ENCODE assay signal across 16 mouse cellular contexts in genomic region chr14:22745263-22745881, GRCm38 (mm10).
DNase-seq lines count a peak whose midpoint lies in the region; ATAC-seq and TF ChIP-seq lines count a peak whose summit lies in the region.
"Had no signal": no experiment of that assay in that cellular context is flagged by ENCODE, and none has a peak within 500 bp of the region (broad histone marks: within the 10 kb centered on the region; RNA-seq: fewer than 3 reads in every experiment).

No protein-coding gene starts in this region.

- H3K4me3 ChIP-seq in lung, embryonic 16.5 days (ENCODE audit: low read length), result no peak overlapping the region
- H3K4me3 ChIP-seq in lung, adult 2 months (replicated peaks; ENCODE audit: extremely low read depth, low read depth, low read length), result no peak overlapping the region
- H3K4me3 ChIP-seq in forebrain, embryonic 11.5 days (ENCODE audit: low read depth, low read length), result no peak overlapping the region
- no peak overlapping the region for H3K4me3 ChIP-seq in hindbrain, embryonic 14.5 days (replicated peaks; ENCODE audit: low read length)
- H3K4me3 ChIP-seq: heart, adult 2 months had no signal

- peak overlapping the region; percentile 86 for H3K27ac ChIP-seq in lung, embryonic 16.5 days (ENCODE audit: low read length)
- H3K27ac ChIP-seq in forebrain, embryonic 11.5 days (ENCODE audit: low read depth, low read length), result no peak overlapping the region
- peak overlapping the region; percentile 50; the same call in 1 of the 2 replicates for H3K27ac ChIP-seq in hindbrain, embryonic 14.5 days

- peak; percentile 15 for DNase-seq in embryo, embryonic 11 days
- DNase-seq in embryo, embryonic 9.5 days (ENCODE audit: extremely low spot score), result no peak
- DNase-seq in lung, adult 2 months, result no peak
- DNase-seq in forebrain, embryonic 11.5 days (ENCODE audit: low spot score), result no peak
- no peak for DNase-seq in hindbrain, embryonic 14.5 days (ENCODE audit: low spot score)
- DNase-seq in spleen, postnatal 14 days (ENCODE audit: low spot score in 2 of 2), result no peak
- DNase-seq in kidney, adult 8-10 months, result no peak
- DNase-seq: adrenal gland, postnatal 10 days; cerebellum, adult 9-10 months; gastrocnemius, postnatal 10 days; heart, adult 2 months; heart, postnatal 10 days had no signal

- 47% methylated on average over 1 of the region's 1 CpGs for WGBS in lung, embryonic 16.5 days
- whole genome bisulfite sequencing in lung, adult 2 months, result 67% methylated on average over 1 of the region's 1 CpGs
- WGBS in forebrain, embryonic 11.5 days, result 24% methylated on average over 1 of the region's 1 CpGs
- 34% methylated on average over 1 of the region's 1 CpGs for WGBS in hindbrain, embryonic 14.5 days

- no peaks in the 10 kb centered on the region for H3K9me3 ChIP-seq in lung, embryonic 16.5 days (ENCODE audit: control insufficient read depth, low read length)
- H3K9me3 ChIP-seq in forebrain, embryonic 11.5 days (ENCODE audit: control insufficient read depth, low read length), result no peaks in the 10 kb centered on the region
- no peaks in the 10 kb centered on the region for H3K9me3 ChIP-seq in hindbrain, embryonic 14.5 days (ENCODE audit: control insufficient read depth, low read length)

- H3K4me1 ChIP-seq in lung, embryonic 16.5 days (replicated peaks; ENCODE audit: control insufficient read depth, insufficient read depth, low read length), result peaks cover 18% of the 10 kb centered on the region
- H3K4me1 ChIP-seq in lung, adult 2 months (ENCODE audit: control insufficient read depth, insufficient read depth, low read length), result peaks cover under 1% of the 10 kb centered on the region
- H3K4me1 ChIP-seq in forebrain, embryonic 11.5 days (replicated peaks; ENCODE audit: control insufficient read depth, insufficient read depth, low read length), result no peaks in the 10 kb centered on the region; the same call in 1 of the 2 replicates
- H3K4me1 ChIP-seq in hindbrain, embryonic 14.5 days (replicated peaks; ENCODE audit: control insufficient read depth, insufficient read depth, low read length), result peaks cover 18% of the 10 kb centered on the region

- TF ChIP-seq POLR2A in lung, adult 2 months (IDR thresholded peaks at IDR 0.05; ENCODE audit: borderline replicate concordance, extremely low read depth, low read depth, low read length), result no peak

- H3K9ac ChIP-seq in lung, embryonic 16.5 days (ENCODE audit: low read length), result no peak overlapping the region; the same call in 1 of the 2 replicates
- no peak overlapping the region for H3K9ac ChIP-seq in forebrain, embryonic 11.5 days (ENCODE audit: low read length)
- no peak overlapping the region for H3K9ac ChIP-seq in hindbrain, embryonic 14.5 days

- no peaks in the 10 kb centered on the region for H3K36me3 ChIP-seq in lung, embryonic 16.5 days (ENCODE audit: control insufficient read depth, insufficient read depth, low read length)
- no peaks in the 10 kb centered on the region for H3K36me3 ChIP-seq in forebrain, embryonic 11.5 days (ENCODE audit: control insufficient read depth, insufficient read depth, low read length)
- H3K36me3 ChIP-seq in hindbrain, embryonic 14.5 days (replicated peaks; ENCODE audit: control insufficient read depth, insufficient read depth), result no peaks in the 10 kb centered on the region

- ATAC-seq in lung, embryonic 16.5 days (ENCODE audit: low read depth), result no peak
- peak; percentile 8; the same call in 1 of the 2 replicates for ATAC-seq in forebrain, embryonic 11.5 days (replicated peaks; ENCODE audit: low FRiP score)
- no peak for ATAC-seq in hindbrain, embryonic 14.5 days (ENCODE audit: low FRiP score)
- ATAC-seq: intestine, postnatal 0 days had no signal

- H3K4me2 ChIP-seq in lung, embryonic 16.5 days (ENCODE audit: low read depth, low read length), result no peak overlapping the region
- H3K4me2 ChIP-seq in forebrain, embryonic 11.5 days (ENCODE audit: low read depth, low read length, severe bottlenecking), result no peak overlapping the region
- H3K4me2 ChIP-seq in hindbrain, embryonic 14.5 days (replicated peaks), result no peak overlapping the region
- H3K4me2 ChIP-seq: liver, embryonic 11.5 days had no signal

- no peak for TF ChIP-seq CTCF in lung, adult 2 months (IDR thresholded peaks at IDR 0.05; ENCODE audit: insufficient read depth, low read length)

- H3K27me3 ChIP-seq in lung, embryonic 16.5 days (ENCODE audit: control insufficient read depth, insufficient read depth, low read depth, low read length), result no peaks in the 10 kb centered on the region
- peaks cover 36% of the 10 kb centered on the region for H3K27me3 ChIP-seq in forebrain, embryonic 11.5 days (ENCODE audit: control insufficient read depth, insufficient read depth, low read length)
- no peaks in the 10 kb centered on the region; the same call in none of the 2 replicates for H3K27me3 ChIP-seq in hindbrain, embryonic 14.5 days (ENCODE audit: control insufficient read depth, insufficient read depth, low read length)
- H3K27me3 ChIP-seq: CH12.LX had no signal
